Mouse (Mus musculus): ENCODE measurements at regions not wholly inside any gene's neighbourhood (a gene's known extent, or its start where the extent isn't known, plus 50 kb on each side); places are given as distances from the start of the nearest gene placed in this dataset.

DNA sequence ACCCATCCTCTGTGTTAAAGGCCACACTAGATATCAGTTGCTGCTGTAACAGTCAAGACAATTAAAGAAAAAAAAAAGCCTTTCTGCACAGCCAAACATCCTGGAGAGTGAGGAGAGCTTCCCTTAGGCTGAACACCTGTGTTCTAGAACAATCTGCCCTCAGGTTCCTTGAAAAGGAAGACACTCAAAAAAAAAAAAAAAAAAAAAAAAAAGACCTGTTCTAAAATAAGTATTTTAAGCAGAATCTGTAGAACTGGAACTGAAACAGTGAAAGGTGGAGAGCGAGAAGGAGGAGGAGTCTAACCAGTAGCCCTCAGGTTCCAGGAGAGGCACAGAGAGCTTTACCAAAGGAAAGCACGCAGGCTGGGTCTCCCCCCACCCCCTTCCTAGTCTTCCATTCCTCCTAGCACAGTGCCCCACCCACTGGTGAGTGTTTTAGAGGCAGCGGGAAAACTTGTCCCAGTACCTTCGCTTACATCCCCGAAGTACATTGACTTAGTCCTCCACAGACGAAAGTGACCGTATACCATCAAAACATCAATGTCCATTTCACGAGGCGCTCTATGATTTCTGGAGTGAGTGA lies 138.2 kb downstream of the Bcas1 start:
- TF ChIP-seq CTCF (IDR thresholded peaks at IDR 0.05; ENCODE audit: control insufficient read depth, insufficient read depth, insufficient read length) = no peak
- TF ChIP-seq MAX (IDR thresholded peaks at IDR 0.05) = no peak
- no peak for TF ChIP-seq MYOG (IDR thresholded peaks at IDR 0.05; ENCODE audit: control insufficient read depth, extremely low read depth, insufficient read length)
- no peak for TF ChIP-seq USF1 (IDR thresholded peaks at IDR 0.05; ENCODE audit: low read depth)
- TF ChIP-seq MYOD1 (IDR thresholded peaks at IDR 0.05; ENCODE audit: control insufficient read depth, insufficient read length, low read depth) = no peak
